Mouse (Mus musculus): Measurements from ENCODE around the gene Chaf1a.
"Not testable (repeated sequence)": the region's sequence is repeated elsewhere in the genome, so short reads cannot be mapped to it uniquely, and the experiment has no call there.

Gene Chaf1a

GRCm38 (mm10) chr17:56092312-56092711, 52.1 kb downstream of the Chaf1a start:
- DNase-seq (ENCODE audit: low spot score in 2 of 2), result no peak

GRCm38 (mm10) chr17:56092794-56093193, 52.6 kb downstream of the Chaf1a start:
- no peak for DNase-seq (ENCODE audit: low spot score in 2 of 2)

- no peak for DNase-seq (ENCODE audit: low spot score in 2 of 2)
These were observed 56.6 kb downstream of the Chaf1a start for GRCm38 (mm10) chr17:56096883-56097282.

- DNase-seq (ENCODE audit: low spot score in 2 of 2), result no peak
These were observed 57.9 kb downstream of the Chaf1a start for GRCm38 (mm10) chr17:56098180-56098579.

- DNase-seq (ENCODE audit: low spot score in 2 of 2), result no peak
These were observed 58.7 kb downstream of the Chaf1a start for GRCm38 (mm10) chr17:56098711-56099572.

GRCm38 (mm10) chr17:56100811-56101210, 60.6 kb downstream of the Chaf1a start:
- DNase-seq (ENCODE audit: low spot score in 2 of 2), result no peak

- no peak for DNase-seq (ENCODE audit: low spot score in 2 of 2)
These were observed 61.9 kb downstream of the Chaf1a start for GRCm38 (mm10) chr17:56102158-56102557.

- DNase-seq (ENCODE audit: low spot score in 2 of 2), result no peak
These were observed 62.7 kb downstream of the Chaf1a start for GRCm38 (mm10) chr17:56102927-56103326.

- no peak for DNase-seq (ENCODE audit: low spot score in 2 of 2)
These were observed 63.4 kb downstream of the Chaf1a start for GRCm38 (mm10) chr17:56103465-56104285.

GRCm38 (mm10) chr17:56104821-56105220, 64.6 kb downstream of the Chaf1a start:
- not testable (repeated sequence) for DNase-seq (ENCODE audit: low spot score in 2 of 2)

GRCm38 (mm10) chr17:56106436-56106835, 66.2 kb downstream of the Chaf1a start:
- DNase-seq (ENCODE audit: low spot score in 2 of 2), result not testable (repeated sequence)

GRCm38 (mm10) chr17:56106981-56107380, 66.7 kb downstream of the Chaf1a start:
- no peak for DNase-seq (ENCODE audit: low spot score in 2 of 2)

- no peak for DNase-seq (ENCODE audit: low spot score in 2 of 2)
These were observed 67.5 kb downstream of the Chaf1a start for GRCm38 (mm10) chr17:56107736-56108135.

- no peak for DNase-seq (ENCODE audit: low spot score in 2 of 2)
These were observed 68.2 kb downstream of the Chaf1a start for GRCm38 (mm10) chr17:56108334-56109044.

GRCm38 (mm10) chr17:56109219-56110051, 69.2 kb downstream of the Chaf1a start, which contains the start of gene Plin4:
Gene Plin4 (minus strand): TSS chr17:56109803.
- DNase-seq (ENCODE audit: low spot score in 2 of 2), result no peak

GRCm38 (mm10) chr17:56110571-56110970, 70.3 kb downstream of the Chaf1a start:
- DNase-seq (ENCODE audit: low spot score in 2 of 2), result no peak

- no peak for DNase-seq (ENCODE audit: low spot score in 2 of 2)
These were observed 70.8 kb downstream of the Chaf1a start for GRCm38 (mm10) chr17:56111021-56111420.

- peak; percentile 55 to 62 for DNase-seq (ENCODE audit: low spot score in 2 of 2)
These were observed 71.6 kb downstream of the Chaf1a start for GRCm38 (mm10) chr17:56111864-56112263.

GRCm38 (mm10) chr17:56112743-56113142, 72.5 kb downstream of the Chaf1a start:
- DNase-seq (ENCODE audit: low spot score in 2 of 2), result no peak

- no peak for DNase-seq (ENCODE audit: low spot score in 2 of 2)
These were observed 76.0 kb downstream of the Chaf1a start for GRCm38 (mm10) chr17:56116193-56116592.

- DNase-seq (ENCODE audit: low spot score in 2 of 2), result no peak
These were observed 77.0 kb downstream of the Chaf1a start, which contains the start of gene Plin5 for GRCm38 (mm10) chr17:56117251-56117710. Gene Plin5 (minus strand): TSS chr17:56117596.
